Mouse (Mus musculus) right cerebral cortex, postnatal 14 days (tissue): Measurements from ENCODE around the gene Il17rd.

Experiments
- DNase-seq: peaks from one replicate; pipeline ENCODE4 v3.0.0; 2022

Il17rd gene

GRCm38 (mm10) chr14:27038783-27039182 lies at the start of gene Il17rd:
Gene Il17rd, plus strand, starts transcription at chr14:27038941.
- DNase-seq, result peak; percentile 74

- DNase-seq, result no peak
Measured at GRCm38 (mm10) chr14:26991622-26992021, 47.1 kb upstream of the Il17rd start.

GRCm38 (mm10) chr14:26993427-26993826 lies 45.3 kb upstream of the Il17rd start:
- no peak for DNase-seq

- no peak for DNase-seq
Measured at GRCm38 (mm10) chr14:26994211-26994741, 44.5 kb upstream of the Il17rd start, which contains the start of gene Hesx1. Gene Hesx1, plus strand, starts transcription at chr14:26994416.

- DNase-seq, result no peak
Measured at GRCm38 (mm10) chr14:26996257-26996656, 42.5 kb upstream of the Il17rd start.

- no peak for DNase-seq
Measured at GRCm38 (mm10) chr14:27000386-27000785, 38.4 kb upstream of the Il17rd start.

GRCm38 (mm10) chr14:27004906-27005305 lies 33.8 kb upstream of the Il17rd start:
- DNase-seq, result no peak

GRCm38 (mm10) chr14:27005937-27006336 lies 32.8 kb upstream of the Il17rd start:
- DNase-seq, result no peak

GRCm38 (mm10) chr14:27011561-27011960 lies 27.2 kb upstream of the Il17rd start:
- DNase-seq, result no peak

- no peak for DNase-seq
Measured at GRCm38 (mm10) chr14:27013658-27014057, 25.1 kb upstream of the Il17rd start.

GRCm38 (mm10) chr14:27017936-27018335 lies 20.8 kb upstream of the Il17rd start:
- DNase-seq, result no peak

GRCm38 (mm10) chr14:27019850-27020249 lies 18.9 kb upstream of the Il17rd start:
- DNase-seq, result no peak

- DNase-seq, result peak; percentile 40
Measured at GRCm38 (mm10) chr14:27022876-27023275, 15.9 kb upstream of the Il17rd start.

GRCm38 (mm10) chr14:27024664-27025063 lies 14.1 kb upstream of the Il17rd start:
- no peak for DNase-seq

- DNase-seq, result peak; percentile 27
Measured at GRCm38 (mm10) chr14:27029771-27030173, 9.0 kb upstream of the Il17rd start.

GRCm38 (mm10) chr14:27031142-27031541 lies 7.6 kb upstream of the Il17rd start:
- DNase-seq, result peak; percentile 63

GRCm38 (mm10) chr14:27037513-27037912 lies 1.2 kb upstream of the Il17rd start:
- no peak for DNase-seq

GRCm38 (mm10) chr14:27039281-27040248 lies 824 bp downstream of the Il17rd start:
- DNase-seq, result peak; percentile 26

GRCm38 (mm10) chr14:27040451-27040850 lies 1.7 kb downstream of the Il17rd start:
- DNase-seq, result no peak

GRCm38 (mm10) chr14:27042280-27042983 lies 3.7 kb downstream of the Il17rd start:
- no peak for DNase-seq

GRCm38 (mm10) chr14:27043416-27043815 lies 4.7 kb downstream of the Il17rd start:
- no peak for DNase-seq

GRCm38 (mm10) chr14:27044221-27044966 lies 5.7 kb downstream of the Il17rd start:
- DNase-seq, result no peak

- DNase-seq, result no peak
Measured at GRCm38 (mm10) chr14:27044967-27045361, 6.2 kb downstream of the Il17rd start.
